Mouse (Mus musculus) kidney, adult 2 months (tissue): ENCODE data around the gene 2410002F23Rik.

ENCODE experiments used
- CTCF ChIP-seq: fragments of 200-500 bp; conservative IDR thresholded peaks from 2 replicates; pipeline ENCODE4 v1.5.1; 2011; ENCODE audit warnings: low read depth, mild to moderate bottlenecking, control low read depth, low read length, moderate library complexity, mixed read lengths; ENCODE audit not compliant: insufficient read depth, insufficient read length
- POLR2A ChIP-seq: fragments of 200-500 bp; IDR thresholded peaks from one replicate; pipeline ENCODE4 v1.6.1; 2011; ENCODE audit warnings: low read depth, low read length, control low read depth

DNA sequence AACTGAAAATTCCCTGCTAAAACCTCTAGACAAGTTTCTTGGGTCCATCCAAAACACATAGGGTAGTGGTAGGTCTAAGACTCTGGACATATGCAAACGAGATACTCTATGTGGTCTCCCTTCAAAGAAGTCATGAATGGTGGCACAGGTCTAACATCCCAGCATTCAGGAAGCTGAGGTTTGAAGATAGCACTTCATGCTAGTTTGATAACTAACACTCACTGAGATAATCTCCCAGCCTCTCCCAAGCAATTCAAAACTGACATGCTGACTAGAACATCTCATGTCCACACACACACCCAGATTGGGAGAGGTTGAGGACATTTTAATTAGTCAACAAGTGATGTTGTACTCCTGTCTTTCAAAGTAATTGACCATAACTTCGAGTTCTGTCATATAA is 6.6 kb upstream of the 2410002F23Rik start:
- no peak for TF ChIP-seq CTCF
- no peak for TF ChIP-seq POLR2A
